Mouse (Mus musculus) heart, adult 2 months (tissue): Measurements from ENCODE around the gene Dok1.

Source experiments
- CTCF ChIP-seq: fragments of 200-600 bp; IDR thresholded peaks from 2 replicates; pipeline ENCODE4 v1.8.1; 2022; ENCODE audit warnings: antibody characterized with exemption, mild to moderate bottlenecking, moderate library complexity
- EP300 ChIP-seq: fragments of 200-500 bp; IDR thresholded peaks from 2 replicates; pipeline ENCODE4 v1.6.1; 2011; ENCODE audit warnings: low read depth, low read length, control low read depth; ENCODE audit not compliant: insufficient read depth
- POLR2A ChIP-seq: fragments of 200-500 bp; IDR thresholded peaks from 2 replicates; pipeline ENCODE4 v1.6.1; 2011; ENCODE audit warnings: mild to moderate bottlenecking, low read depth, low read length, control low read depth; ENCODE audit not compliant: insufficient read depth

DNA sequence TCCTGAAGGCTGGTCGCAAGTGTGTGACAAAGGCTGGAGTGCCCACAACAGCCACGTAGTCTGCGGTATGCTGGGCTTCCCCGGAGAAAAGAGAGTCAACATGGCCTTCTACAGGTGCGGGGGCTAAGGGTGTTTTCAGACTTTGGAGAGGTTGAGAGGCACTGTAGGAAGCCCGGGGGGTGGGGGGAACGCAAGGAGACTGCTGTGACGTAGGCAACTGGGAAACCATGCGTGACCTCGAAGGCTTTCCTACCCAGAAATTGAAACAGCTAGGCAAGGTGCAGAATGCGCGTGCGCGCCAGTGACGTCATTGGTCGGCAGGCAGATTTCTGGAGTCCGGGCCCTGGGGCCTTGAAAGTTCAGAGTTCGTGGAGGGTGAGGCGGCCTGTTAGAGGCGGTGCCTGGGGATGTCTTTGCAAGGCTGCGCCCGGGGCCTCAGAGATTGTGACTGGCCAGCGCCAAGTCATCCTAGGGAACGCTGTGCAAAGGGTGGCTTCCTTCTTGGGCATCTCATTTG, 5.3 kb upstream of the Dok1 start:
- no peak for TF ChIP-seq CTCF
- TF ChIP-seq POLR2A, result no peak
- TF ChIP-seq EP300, result no peak
